Mouse (Mus musculus) cortical plate, adult 2 months (tissue): ENCODE results near the gene Gm10282.

Experiments
- CTCF ChIP-seq: fragments of 200-500 bp; IDR thresholded peaks from 2 replicates; pipeline ENCODE4 v1.5.1; 2011; ENCODE audit warnings: mild to moderate bottlenecking, control low read depth, low read length; ENCODE audit not compliant: insufficient read depth; ENCODE audit errors: extremely low read depth
- POLR2A ChIP-seq: fragments of 200-500 bp; IDR thresholded peaks from 2 replicates; pipeline ENCODE4 v1.6.1; 2011; ENCODE audit warnings: mild to moderate bottlenecking, low read length, control low read depth; ENCODE audit not compliant: insufficient read depth; ENCODE audit errors: extremely low read depth

DNA sequence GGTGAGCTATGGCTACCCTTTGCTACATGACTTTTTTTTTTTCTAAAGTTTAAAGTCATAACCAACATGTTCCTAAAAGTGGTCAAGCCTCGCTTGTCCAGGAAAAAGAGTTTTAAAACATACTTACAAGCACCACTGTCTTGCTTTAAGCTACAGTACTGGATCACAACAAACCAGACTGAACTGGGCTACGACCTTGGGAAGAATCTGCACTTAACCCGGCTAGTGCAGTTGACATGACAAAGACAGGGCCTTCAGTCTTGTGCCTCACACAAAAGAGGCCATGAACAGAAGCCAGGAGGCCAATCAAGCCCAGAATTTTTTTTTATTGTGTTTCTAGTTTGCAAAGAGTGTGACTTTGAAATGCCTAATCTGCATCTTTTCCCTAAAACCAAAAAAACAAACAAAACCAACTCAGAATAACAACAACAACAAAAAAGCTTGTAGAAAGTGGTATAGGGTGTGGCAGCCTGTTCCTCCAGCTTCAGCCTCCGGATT lies 29.1 kb upstream of the Gm10282 start:
- TF ChIP-seq POLR2A (no peak), CTCF (no peak)
